Mouse (Mus musculus) thymus, postnatal 4 days (tissue): ENCODE measurements around the gene Hist1h3e.
"Not testable (repeated sequence)": the region's sequence is repeated elsewhere in the genome, so short reads cannot be mapped to it uniquely, and the experiment has no call there.

ENCODE experiments used
- DNase-seq: peaks from one replicate; pipeline ENCODE4 v3.0.0; 2021

Gene Hist1h3e

DNA sequence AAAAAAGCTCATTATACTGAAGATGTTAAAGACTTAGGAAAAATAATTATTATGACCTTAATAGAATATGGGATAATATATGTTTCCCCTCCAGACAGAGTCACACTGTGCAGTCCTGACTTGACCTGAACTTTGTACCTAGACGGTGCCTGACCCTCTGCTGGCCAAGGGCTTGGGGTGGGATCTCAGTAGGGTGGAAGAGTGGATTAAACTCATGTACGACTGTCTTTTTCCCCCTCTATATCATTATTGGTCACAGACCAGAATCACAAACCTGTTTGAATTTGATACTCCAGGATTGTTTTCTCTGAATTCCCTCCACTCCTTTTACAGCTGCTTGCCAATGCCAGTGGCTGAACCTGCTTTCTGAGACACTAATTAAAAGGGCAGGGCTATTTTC lies 1.5 kb downstream of the Hist1h3e start:
- DNase-seq, result not testable (repeated sequence)

DNA sequence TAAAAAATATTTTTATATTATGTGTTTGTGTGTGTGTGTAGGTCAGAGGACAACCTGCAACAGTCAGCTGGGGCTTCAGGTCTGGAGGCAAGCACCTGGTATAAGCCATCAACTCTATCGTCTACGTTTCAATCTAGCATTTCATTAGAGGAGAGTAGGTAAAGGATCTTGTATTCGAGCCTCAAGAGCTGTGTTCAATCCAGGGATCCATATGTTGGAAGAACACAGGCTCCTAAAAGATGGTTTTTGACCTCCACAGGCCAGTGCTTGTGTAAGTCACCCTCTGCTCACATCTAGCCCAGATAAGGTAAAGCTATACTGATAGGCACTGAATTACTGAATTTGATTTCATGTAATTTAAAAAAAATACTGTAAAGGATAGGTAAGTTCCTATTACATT lies 5.3 kb downstream of the Hist1h3e start:
- DNase-seq, result no peak

DNA sequence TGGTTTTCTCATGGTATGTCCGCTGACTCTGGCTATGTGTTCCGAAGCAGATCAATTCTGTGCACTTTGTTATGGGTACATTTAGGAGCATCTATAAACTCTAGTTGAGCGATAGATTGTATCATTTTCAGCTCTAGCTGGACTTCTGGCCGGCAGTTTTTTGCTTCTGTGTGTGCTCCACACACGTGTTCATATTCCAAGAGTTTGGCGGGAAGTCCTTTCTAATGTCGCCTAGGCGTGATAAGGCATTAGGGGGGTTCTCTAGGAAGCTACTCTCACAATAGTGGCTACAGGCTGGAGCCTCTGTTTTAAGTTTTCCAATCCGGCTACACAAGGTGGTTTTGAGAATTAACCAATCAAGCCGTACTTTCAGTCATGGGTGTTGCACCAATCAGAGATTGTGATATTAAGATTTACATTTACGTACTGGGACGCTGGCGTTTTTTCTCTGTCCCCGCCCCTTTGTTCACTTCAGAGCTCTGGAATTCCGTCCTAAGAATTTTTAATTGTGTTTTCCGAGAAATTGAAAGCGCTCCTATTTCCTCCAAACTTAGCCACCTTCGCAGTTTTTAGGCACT lies 6.2 kb downstream of the Hist1h3e start:
- DNase-seq, result peak; percentile 60

DNA sequence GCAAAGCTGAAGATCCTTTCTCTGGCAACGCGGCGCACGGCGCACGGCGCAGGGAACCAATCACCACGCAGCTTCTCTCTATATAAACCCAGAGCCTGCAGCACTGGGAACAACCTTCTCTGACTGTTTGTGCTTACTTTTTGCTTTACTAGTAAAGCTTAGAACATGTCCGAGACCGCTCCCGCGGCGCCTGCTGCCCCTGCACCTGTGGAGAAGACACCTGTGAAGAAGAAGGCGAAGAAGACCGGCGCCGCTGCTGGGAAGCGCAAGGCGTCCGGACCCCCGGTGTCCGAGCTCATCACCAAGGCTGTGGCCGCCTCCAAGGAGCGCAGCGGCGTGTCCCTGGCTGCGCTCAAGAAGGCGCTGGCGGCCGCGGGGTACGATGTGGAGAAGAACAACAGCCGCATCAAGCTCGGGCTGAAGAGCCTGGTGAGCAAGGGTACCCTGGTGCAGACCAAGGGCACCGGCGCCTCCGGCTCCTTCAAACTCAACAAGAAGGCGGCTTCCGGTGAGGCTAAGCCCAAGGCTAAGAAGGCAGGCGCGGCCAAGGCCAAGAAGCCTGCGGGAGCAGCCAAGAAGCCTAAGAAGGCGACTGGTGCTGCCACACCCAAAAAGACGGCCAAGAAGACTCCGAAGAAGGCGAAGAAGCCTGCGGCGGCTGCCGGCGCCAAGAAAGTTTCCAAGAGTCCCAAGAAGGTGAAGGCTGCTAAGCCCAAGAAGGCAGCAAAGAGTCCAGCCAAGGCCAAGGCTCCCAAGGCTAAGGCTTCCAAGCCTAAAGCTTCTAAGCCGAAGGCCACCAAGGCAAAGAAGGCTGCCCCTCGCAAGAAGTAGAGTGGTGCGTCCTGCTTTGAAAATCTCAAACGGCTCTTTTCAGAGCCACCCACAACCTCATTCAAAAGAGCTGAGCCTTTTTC lies 7.0 kb downstream of the Hist1h3e start:
- DNase-seq, result peak; percentile 92

DNA sequence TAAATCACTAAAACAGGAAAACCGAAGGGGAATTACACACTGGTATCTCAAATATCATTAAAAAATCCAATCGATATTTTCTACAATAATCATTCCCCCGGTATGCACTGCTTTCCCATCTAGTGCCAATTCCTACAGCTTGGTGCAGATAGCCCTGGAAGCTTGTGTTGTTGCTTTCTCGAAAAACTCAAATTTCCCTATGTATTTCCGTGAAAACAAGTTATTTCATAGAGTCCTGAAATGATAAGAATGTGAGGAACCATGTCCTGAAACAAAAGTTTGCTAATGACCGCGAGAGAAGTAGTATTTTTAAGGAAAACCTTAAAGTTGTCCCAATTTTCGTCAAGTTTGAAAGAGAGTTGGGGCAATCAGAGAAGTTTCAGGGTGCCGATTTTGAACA lies 7.8 kb downstream of the Hist1h3e start:
- no peak for DNase-seq

DNA sequence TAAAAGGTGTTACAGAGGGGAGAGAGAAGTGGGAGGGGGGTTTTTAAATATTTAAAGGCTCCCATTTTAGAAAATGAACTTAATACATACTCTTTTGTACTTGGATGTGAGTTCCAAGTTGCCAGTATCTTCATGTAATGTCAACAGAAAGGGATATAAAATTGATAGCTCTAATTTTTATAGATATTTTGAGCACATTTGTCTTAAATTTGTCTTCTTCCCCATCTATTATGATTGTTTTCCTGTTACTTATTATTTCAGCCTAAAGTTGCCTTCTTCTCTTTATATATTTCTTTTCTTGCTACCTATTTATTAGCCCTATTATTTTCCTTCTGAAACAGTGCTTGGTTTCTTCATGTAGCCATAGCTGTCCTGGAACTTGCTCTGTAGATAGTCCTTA lies 9.2 kb downstream of the Hist1h3e start, which contains the start of gene Hist1h1d:
Gene Hist1h1d (plus strand): TSS at position 301 of the 400 bp plus-strand sequence.
- DNase-seq, result no peak

DNA sequence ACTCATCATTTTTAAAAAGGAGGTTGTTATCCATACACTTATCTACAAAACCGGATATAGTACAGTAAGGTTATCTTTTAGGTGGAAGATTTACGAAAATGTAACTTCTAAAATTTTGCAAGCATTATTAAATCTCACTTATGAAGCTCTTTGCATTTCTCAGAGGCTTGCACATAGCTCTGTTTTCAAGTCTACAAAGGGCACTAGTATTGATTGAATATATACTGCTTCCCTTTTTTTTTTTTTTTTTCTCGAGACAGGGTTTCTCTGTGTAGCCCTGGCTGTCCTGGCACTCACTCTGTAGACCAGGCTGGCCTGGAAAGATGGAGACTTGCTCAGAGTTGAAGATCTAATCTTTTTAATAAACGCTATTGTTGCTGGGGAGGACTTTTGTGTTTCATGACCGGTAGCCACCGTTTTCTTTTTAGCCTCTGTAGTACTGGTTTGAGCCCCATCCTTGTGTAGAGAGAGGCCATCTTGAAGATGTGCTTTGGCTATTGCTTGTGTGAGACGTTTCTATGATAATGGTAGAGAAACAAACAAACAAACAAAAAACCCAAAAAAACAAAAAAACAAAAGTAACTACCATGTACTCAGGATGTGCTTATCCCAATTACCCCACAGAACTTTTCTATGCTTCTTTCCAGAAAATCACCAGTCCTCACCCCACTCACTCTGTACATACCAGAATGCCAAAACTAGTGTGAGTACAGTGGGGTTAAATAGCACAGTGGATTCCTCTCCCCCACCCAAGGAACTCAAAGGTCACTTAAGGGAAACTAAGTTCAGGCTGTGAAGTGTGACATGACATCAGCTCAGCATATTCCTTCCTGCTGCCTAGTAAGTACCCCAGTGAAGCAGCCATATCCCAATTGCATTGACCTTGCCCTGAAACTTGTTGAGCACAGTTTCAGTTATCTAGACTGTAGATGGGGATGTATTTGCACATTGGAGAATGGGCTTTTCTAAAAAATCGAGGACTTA lies 9.9 kb downstream of the Hist1h3e start:
- DNase-seq, result no peak

DNA sequence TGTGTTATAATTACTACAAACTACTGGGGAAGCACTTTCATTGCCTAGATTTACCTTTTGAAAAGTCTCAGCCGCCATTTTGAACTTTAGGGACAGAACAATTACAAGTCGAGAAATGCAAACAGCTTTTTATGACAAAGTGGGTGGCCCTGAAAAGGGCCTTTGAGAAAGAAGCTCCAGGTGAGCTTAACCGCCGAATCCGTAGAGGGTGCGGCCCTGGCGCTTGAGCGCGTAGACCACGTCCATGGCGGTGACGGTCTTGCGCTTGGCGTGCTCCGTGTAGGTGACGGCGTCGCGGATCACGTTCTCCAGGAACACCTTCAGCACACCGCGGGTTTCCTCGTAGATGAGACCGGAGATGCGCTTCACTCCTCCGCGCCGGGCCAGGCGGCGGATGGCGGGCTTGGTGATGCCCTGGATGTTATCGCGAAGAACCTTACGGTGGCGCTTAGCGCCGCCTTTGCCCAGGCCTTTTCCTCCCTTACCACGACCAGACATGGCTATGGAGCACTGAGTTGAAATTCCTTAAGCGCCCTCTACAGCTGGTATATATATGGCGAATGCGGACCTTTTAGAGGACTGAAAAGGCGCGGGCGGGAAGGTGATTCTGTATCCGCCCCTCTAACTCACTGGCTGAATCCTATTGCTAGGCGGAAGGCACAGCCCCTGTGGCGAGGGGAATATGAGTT lies 10.9 kb downstream of the Hist1h3e start, which contains the start of gene Hist1h4f:
Gene Hist1h4f (minus strand): TSS at position 503 of the 689 bp plus-strand sequence.
- peak; percentile 87 for DNase-seq

DNA sequence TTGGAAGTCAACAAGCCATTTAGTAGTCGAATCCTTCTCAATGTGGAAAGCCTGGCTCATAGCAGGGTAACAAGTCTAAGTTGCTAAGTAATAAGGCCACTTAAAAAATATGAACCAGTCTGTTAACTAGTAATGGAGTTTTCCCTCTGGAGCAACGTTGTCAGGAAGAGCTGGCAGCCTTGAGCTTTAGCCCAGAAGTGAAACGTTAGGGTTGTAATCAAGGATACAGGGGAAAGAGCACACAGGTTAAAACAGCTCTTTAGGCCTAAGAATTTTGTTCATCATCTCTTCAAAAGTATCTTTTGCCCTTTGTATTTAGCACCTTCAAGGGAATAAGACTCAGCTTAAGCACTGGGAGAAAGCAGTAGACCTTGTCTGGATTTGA lies 11.4 kb downstream of the Hist1h3e start:
- DNase-seq, result no peak

DNA sequence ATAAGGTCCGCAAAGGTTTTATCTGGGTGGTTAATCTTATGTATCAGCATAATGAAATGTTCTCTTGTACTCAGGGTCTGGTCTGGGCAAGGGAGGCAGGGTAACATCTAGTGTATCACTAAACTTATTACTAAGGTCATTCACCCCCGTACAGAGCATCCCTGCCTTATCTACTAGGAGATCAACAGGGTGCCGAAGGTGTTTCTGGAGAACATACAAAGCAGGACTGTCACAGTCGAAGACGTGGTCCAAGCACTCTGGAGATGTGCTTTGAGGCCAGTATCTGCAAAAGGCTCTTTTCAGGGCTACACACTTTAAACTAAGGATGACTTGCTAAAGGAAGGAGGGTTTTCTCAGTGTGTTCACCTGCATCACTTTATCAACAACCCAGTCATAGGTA lies 15.5 kb downstream of the Hist1h3e start:
- no peak for DNase-seq

DNA sequence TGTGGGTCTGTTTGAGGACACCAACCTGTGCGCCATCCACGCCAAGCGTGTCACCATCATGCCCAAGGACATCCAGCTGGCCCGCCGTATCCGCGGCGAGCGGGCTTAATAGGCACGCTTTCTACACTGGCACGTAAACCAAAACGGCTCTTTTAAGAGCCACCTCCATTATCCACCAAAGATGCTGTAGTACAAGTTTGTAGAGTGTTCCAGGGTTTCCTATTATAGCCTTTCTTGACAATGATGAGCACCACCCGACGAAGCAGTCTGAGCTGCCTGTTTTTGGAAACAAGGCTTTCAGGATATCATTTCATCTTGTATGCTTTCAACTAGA lies 17.4 kb downstream of the Hist1h3e start:
- peak; percentile 45 for DNase-seq

DNA sequence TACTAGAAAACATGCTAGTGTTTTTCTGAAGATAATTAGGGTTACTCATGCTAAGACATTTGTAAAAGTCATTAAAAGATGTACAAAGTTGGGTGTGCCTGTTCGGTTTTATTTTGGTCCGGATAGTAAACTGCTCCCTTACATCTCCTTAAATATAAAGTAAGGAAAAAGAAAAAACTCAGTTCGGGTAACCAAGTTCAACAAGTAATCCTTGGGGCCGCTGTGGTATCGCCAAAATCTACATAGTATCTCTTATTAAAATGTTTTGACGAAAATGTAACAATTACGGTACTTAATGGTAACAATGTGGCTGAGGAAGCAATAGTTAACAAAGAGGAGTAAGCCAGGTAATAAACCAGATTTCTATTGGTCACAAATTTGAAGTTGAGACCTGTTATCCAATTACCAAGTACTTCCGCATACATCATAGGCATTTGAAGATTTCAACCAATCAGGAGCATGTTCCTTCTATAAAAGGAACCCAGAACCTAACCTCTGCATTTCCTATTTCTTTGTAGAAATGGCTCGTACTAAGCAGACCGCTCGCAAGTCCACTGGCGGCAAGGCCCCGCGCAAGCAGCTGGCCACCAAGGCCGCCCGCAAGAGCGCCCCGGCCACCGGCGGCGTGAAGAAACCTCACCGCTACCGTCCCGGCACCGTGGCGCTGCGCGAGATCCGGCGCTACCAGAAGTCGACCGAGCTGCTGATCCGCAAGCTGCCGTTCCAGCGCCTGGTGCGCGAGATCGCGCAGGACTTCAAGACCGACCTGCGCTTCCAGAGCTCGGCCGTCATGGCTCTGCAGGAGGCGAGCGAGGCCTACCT lies 18.0 kb downstream of the Hist1h3e start, which contains the start of gene Hist1h3f:
Gene Hist1h3f (plus strand): TSS at position 88 of the 822 bp plus-strand sequence.
- peak; percentile 76 for DNase-seq

DNA sequence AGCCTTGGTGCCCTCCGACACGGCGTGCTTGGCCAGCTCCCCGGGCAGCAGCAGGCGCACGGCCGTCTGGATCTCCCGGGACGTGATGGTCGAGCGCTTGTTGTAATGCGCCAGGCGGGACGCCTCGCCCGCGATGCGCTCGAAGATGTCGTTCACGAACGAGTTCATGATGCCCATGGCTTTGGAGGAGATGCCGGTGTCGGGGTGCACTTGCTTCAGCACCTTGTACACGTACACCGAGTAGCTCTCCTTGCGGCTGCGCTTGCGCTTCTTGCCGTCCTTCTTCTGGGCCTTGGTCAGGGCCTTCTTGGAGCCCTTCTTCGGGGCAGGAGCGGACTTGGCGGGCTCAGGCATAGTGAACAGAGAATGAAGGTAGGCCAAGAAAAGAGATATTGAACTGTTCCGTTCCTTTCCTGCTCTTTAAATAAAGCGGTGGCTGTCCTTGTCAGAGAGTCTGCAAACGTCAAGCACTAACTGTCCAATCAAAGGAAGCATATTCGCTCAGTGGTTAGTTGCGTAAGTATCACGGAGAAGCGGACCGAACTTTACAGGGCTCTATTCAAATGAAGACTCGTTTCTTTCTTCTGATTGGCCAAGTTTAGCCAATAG lies 19.1 kb downstream of the Hist1h3e start, which contains the start of gene Hist1h2bh:
Gene Hist1h2bh (minus strand): TSS at position 394 of the 609 bp plus-strand sequence.
- DNase-seq, result peak; percentile 69

DNA sequence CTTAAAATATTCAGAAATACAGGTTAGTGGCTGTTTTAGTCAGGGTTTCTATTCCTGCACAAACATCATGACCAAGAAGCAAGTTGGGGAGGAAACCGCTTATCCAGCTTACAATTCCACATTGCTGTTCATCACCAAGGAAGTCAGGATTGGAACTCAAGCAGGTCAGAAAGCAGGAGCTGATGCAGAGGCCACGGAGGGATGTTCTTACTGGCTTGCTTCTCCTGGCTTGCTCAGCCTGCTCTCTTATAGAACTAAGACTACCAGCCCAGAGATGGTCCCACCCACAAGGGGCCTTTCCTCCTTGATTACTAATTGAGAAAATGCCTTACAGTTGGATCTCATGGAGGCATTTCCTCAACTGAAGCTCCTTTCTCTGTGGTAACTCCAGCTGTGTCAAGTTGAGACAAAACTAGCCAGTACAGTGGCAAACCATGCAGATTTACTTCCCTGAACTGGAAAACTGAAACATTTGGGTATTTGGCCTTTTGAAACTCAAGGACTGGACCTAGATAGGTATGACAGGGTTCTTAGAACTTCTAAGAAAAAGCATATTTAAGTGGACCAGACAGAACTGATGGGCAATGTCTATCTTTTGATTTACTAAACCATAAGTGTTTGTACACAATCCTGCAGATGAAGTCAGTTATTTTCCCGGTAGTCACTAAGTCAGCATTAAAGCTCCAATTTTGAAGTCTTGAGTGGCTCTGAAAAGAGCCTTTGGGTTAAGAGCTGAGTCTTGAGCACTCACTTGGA lies 19.8 kb downstream of the Hist1h3e start:
- DNase-seq, result not testable (repeated sequence)

DNA sequence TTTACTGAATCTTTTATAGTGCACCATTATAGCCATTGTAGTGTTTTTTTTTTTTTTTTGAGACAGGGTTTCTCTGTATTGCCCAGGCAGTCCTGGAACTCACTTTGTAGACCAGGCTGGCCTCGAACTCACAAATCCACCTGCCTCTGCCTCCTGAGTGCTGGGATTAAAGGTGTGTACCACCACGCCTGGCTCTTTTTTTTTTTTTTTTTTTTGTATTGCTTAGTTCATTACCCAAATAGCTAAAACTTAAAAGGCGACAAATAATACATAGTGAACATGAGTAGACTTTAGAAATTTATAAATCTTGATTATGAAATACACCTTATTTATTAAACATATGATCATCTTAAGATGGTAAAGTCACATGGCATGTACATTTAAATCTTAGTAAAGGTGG lies 20.7 kb downstream of the Hist1h3e start:
- DNase-seq, result no peak

DNA sequence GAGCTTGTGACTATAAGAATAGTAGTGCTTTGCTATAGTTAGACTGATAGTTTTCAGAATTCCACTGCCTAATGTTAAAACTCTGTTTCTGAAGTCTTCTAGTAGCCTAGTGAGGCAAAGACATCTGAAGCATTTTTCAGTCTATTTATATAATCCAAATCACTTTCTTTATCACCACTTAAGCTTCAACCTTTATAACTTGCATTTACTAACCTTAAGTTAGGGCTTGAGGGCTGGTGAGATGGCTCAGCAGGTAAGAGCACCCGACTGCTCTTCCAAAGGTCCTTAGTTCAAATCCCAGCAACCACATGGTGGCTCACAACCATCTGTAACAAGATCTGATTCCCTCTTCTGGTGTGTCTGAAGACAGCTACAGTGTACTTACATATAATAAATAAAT lies 22.3 kb downstream of the Hist1h3e start:
- DNase-seq, result not testable (repeated sequence)

DNA sequence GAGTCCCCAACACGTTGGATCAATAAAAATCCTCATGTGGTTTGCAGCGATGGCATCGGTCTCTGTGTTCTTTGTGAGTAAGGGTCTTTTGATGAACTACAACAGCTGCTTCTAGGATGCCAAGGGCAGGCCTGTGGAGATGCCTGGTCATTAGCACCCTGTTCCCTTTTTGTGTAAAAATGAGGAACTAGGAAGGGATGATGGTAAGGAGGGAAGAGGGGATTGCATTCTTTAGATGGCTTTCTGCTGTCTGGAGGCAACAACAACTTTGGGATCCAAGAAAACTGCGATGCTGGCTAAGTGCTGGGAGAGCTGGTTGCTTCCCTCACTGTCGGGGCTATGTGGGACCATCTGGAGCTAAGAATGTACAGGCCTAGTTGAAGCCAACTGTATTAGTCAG lies 23.9 kb downstream of the Hist1h3e start:
- no peak for DNase-seq

DNA sequence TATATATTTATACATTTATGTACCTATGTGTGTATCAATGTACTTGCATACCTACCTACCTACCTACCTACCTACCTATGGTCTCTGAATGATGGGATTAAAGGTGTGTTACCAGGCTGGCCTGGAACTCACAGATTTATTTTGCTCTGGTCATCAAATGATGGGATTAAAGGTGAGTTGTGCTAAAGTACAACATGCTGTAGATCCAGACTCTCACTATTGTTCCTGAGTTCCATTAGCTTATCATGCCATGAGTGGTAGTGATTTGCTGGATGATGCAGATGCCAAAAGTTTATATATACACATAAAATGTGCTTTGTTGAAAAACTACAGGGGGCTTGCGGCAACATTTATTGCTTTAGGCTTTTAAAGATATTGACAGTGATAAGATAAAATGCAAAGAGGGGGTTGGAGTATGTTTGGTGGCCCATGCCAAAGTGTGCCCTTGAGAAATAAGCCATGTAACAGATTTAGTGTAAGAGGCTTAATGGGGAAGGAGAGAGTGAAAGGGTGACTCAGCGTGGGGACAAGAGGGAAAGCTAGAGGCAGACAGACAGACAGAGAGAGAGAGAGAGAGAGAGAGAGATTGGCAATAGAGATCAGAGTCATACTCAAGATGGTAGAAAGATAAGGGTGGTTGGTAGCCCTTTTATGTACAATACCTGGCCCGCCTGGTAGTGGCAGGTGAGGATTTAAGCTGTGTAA lies 25.0 kb downstream of the Hist1h3e start:
- no peak for DNase-seq

DNA sequence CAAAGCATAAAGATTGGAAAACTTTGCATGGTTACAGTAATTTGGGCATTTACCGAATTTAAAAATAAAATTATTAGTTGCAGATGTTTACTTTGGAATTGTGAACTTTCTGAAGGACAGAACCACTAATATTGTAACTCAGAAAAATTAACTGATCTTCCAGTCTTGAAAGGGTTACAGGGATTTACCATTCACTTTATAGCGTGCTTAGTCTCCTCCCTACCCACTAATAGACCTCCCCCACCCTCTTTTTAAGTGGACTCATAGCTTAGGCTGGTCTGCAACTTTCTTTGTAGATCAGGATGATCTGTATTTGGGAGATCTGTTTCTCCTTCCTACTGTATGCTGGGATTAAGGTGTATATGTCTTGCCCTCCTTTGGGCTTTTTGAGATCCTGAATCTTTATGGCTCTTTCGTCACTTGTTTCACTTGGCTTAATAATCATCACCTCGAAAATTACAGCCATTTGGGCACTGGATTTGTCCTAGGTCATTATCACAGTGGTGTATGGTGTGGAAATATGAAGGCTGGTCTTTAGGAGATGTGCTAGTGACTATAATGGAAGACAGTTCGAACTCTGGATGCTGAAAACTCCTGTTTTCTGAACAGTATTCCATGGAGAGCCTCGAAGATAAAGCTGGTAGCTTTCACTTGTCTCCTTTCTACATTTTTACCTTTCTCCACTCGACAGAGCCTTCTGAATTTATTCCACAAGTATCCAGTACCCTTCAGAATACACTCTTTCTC lies 25.9 kb downstream of the Hist1h3e start:
- no peak for DNase-seq
